Mouse (Mus musculus) liver, embryonic 12.5 days (tissue): ENCODE data around the gene Jak2. TPM values are rescaled to one million over a fixed set of nuclear protein-coding genes. Genes with fewer than 3 reads are reported as not detected.

Source experiments
- ATAC-seq: fragments of 200-750 bp; cut with Nextera tagmentation; 2 replicates; pipeline ENCODE4 v1.8.0; 2017; ENCODE audit warnings: moderate number of reproducible peaks, mild to moderate bottlenecking, moderate library complexity
- H3K27ac ChIP-seq: fragments of 300-500 bp; sonication (generic); 2 replicates; pipeline ENCODE4 v1.5.1; 2016; ENCODE audit warnings: mild to moderate bottlenecking
- H3K27me3 ChIP-seq: fragments of 300-500 bp; sonication (generic); replicated peaks from 2 replicates; pipeline ENCODE4 v1.6.1; 2016; ENCODE audit warnings: mild to moderate bottlenecking, moderate library complexity
- H3K36me3 ChIP-seq: fragments of 300-500 bp; sonication (generic); 2 replicates; pipeline ENCODE4 v1.6.1; 2016; ENCODE audit warnings: mild to moderate bottlenecking, moderate library complexity
- H3K4me1 ChIP-seq: fragments of 300-500 bp; sonication (generic); 2 replicates; pipeline ENCODE4 v1.6.1; 2016
- H3K4me2 ChIP-seq: fragments of 300-500 bp; sonication (generic); 2 replicates; pipeline ENCODE4 v1.6.1; 2016; ENCODE audit warnings: mild to moderate bottlenecking, moderate library complexity
- H3K4me3 ChIP-seq: fragments of 300-500 bp; sonication (generic); 2 replicates; pipeline ENCODE4 v1.5.1; 2016; ENCODE audit warnings: mild to moderate bottlenecking, moderate library complexity
- H3K9ac ChIP-seq: fragments of 300-500 bp; sonication (generic); 2 replicates; pipeline ENCODE4 v1.6.1; 2016; ENCODE audit warnings: mild to moderate bottlenecking, moderate library complexity
- H3K9me3 ChIP-seq: fragments of 300-500 bp; sonication (generic); replicated peaks from 2 replicates; pipeline ENCODE4 v1.6.1; 2016; ENCODE audit warnings: mild to moderate bottlenecking, moderate library complexity
- WGBS: fragments of 180-500 bp; shearing (Covaris S2); methylation state at CpG from one replicate; pipeline ENCODE4 v1.1.7; 2016; ENCODE audit not compliant: insufficient replicate concordance; 5-methylcytosine and 5-hydroxymethylcytosine counted together
- polyA plus RNA-seq: library from polyadenylated mRNA; unstranded; fragments of >200 nt; fragmentation: Nextera tagmentation; extraction: Ambion mirVana; gene quantifications from 2 replicates; pipeline ENCODE4 v1.2.1, GENCODE M21; 2016

Gene Jak2
- polyA plus RNA-seq, 1 experiment from 2014 or later, result 21.1 TPM

DNA sequence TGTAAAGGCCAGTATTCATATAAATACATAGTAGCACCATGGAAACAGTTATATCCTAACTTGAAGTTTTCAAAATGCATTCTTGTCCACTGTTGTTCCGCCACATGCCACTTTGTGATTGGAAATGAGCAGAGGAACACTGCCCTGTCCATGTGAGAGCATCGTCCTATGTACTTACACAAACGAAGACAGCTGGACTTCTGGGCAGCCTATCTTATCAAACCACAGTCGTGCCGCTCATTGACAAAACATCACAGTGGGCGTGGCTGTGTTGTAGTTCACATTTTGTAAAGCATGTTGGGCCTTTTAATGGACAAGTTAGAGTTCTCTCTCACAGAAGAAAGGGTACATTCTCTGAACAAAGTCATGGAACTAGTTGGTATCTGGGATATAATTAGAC is 18.9 kb upstream of the Jak2 start:
- peak; percentile 75 for ATAC-seq
- Histone ChIP-seq H3K9me3 (no peaks in the 10 kb centered on the region), H3K4me1 (peaks cover 52% of the 10 kb centered on the region), H3K9ac (no peak overlapping the region), H3K4me3 (no peak overlapping the region), H3K4me2 (peak overlapping the region; percentile 40), H3K27ac (peak overlapping the region; percentile 67), H3K36me3 (no peaks in the 10 kb centered on the region), H3K27me3 (no peaks in the 10 kb centered on the region)
- 28% methylated on average over 6 of the region's 6 CpGs for WGBS

DNA sequence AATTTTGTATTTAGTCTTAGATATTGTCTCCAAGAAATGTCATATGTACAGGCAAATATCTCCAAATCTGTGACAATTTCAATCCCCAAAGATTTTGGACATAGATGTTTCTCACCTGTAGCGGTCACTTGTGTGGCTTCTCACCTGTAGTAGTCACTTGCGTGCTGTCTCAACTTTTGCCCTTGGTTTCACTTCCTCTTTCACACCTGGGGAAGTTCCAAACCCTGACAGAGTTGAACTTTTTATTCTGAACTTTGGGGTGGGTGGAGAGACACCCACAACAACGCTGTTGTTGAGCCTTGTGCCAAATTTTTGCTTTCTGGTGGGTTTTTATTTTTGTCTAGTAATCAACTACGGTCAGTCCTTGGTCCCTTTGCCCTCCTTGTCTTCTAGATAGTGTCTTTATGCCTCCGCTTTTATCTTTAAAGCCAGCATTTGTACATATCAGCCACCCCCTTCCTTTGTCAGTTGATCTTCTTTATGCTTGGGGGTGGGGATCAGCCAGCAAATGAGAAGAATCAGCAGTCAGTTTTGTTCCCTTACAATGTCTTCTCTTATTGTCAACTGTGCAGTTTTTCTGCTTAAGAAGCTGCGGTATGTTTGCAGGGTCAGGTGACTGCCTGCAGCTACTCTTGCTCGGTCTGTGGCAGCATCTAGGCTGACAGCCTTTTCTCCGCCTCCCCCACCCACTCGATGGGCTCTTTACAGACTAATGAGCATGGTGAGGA is 14.8 kb upstream of the Jak2 start:
- H3K36me3 ChIP-seq, result no peaks in the 10 kb centered on the region
- no peaks in the 10 kb centered on the region for H3K9me3 ChIP-seq
- 28% methylated on average over 9 of the region's 9 CpGs for WGBS
- no peaks in the 10 kb centered on the region for H3K27me3 ChIP-seq
- peak overlapping the region; percentile 48 for H3K9ac ChIP-seq
- H3K4me2 ChIP-seq, result peak overlapping the region; percentile 60
- ATAC-seq, result peak; percentile 63
- H3K4me3 ChIP-seq, result peak overlapping the region; percentile 18
- peaks cover 83% of the 10 kb centered on the region for H3K4me1 ChIP-seq
- H3K27ac ChIP-seq, result peak overlapping the region; percentile 67

DNA sequence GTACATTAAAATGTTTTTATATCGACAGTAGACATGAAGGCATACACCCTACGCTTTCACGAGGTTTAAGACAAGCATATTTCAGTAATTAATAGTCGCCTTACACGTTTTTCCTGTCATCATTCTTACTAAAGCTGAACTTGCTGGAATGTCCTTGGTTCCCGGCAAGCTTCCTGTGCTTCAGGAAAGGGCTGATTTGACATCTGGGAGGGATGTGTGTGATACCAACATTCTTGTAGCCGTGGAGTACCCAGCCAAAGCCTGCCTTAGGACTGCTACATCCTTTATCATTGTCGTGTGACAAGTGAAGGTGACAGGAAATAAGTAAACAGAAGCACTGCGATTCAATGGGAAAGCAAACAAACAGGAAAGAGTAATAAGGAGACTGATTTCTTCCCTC is 13.5 kb upstream of the Jak2 start:
- H3K27me3 ChIP-seq, result no peaks in the 10 kb centered on the region
- H3K9ac ChIP-seq, result 0 out of 2 replicates have a peak overlapping the region, but pooled peaks have one; percentile 2
- no peak overlapping the region for H3K4me3 ChIP-seq
- peaks cover 75% of the 10 kb centered on the region for H3K4me1 ChIP-seq
- no peaks in the 10 kb centered on the region for H3K9me3 ChIP-seq
- no peak for ATAC-seq
- H3K4me2 ChIP-seq, result 0 out of 2 replicates have a peak overlapping the region, but pooled peaks have one; percentile 15
- 34% methylated on average over 9 of the region's 9 CpGs for WGBS
- peak overlapping the region; percentile 46; the same call in 1 of the 2 replicates for H3K27ac ChIP-seq
- no peaks in the 10 kb centered on the region for H3K36me3 ChIP-seq

DNA sequence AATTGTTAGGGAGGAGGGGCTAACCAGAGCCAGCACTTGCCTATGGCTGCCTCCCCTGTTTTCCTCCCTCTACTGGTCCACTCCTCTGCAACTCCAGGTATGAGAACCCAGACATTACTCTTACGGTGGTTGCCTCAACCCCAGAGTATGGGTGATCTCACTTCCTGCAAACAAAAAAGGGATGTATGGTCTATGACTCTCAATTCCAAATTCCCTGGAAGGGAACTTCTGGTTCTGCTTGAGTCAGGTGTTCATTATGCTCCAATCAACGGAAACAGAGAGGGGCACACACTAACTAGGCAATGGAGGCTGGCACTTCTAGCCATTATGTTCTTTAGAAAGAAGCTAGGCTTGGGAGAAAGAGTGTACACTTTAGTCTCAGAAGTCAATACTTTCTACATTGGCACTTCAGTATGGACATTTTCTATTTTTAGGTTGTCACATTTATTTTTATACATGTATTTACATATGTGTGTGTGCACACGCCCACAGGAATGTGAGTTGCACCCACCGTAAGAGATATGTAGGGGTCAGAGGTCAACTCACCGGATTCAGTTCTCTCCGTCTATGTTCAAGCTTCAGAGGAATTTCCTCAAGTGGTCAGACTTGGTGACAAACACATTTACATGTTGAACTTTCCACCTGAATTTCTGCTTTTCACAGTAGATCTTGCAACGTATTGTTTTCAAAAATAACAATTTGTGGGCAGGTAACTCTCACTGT is 12.0 kb upstream of the Jak2 start:
- Histone ChIP-seq H3K9ac (no peak overlapping the region), H3K27ac (no peak overlapping the region), H3K36me3 (no peaks in the 10 kb centered on the region), H3K9me3 (no peaks in the 10 kb centered on the region), H3K4me3 (no peak overlapping the region), H3K4me1 (peaks cover 71% of the 10 kb centered on the region), H3K4me2 (no peak overlapping the region), H3K27me3 (no peaks in the 10 kb centered on the region)
- 69% methylated on average over 7 of the region's 7 CpGs for WGBS
- ATAC-seq, result no peak

DNA sequence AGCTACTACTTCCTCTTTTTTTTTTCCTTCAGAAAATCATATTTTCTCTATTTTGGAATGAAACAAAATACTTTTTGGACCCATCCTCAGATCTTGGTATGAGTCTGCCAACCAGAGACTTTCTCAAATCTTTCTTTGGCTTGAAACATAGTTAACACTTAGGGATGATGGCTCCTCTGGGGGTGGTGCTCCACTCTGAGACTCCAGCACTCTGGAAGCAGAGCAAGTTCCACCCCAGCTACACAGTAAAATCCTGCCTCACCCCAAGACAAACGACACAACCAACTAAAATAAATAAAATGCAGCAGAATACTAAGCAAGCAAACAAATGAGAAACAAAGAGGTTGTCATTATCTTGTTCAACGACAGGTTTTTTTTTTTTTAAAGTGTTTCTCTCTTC is 11.0 kb upstream of the Jak2 start:
- peaks cover 61% of the 10 kb centered on the region for H3K4me1 ChIP-seq
- H3K4me3 ChIP-seq, result no peak overlapping the region
- H3K27ac ChIP-seq, result no peak overlapping the region
- WGBS, result 41% methylated on average over 2 of the region's 2 CpGs
- H3K36me3 ChIP-seq, result no peaks in the 10 kb centered on the region
- H3K9me3 ChIP-seq, result no peaks in the 10 kb centered on the region
- 0 out of 2 replicates have a peak overlapping the region, but pooled peaks have one; percentile 24 for H3K9ac ChIP-seq
- no peak for ATAC-seq
- peak overlapping the region; percentile 63 for H3K4me2 ChIP-seq
- H3K27me3 ChIP-seq, result no peaks in the 10 kb centered on the region

DNA sequence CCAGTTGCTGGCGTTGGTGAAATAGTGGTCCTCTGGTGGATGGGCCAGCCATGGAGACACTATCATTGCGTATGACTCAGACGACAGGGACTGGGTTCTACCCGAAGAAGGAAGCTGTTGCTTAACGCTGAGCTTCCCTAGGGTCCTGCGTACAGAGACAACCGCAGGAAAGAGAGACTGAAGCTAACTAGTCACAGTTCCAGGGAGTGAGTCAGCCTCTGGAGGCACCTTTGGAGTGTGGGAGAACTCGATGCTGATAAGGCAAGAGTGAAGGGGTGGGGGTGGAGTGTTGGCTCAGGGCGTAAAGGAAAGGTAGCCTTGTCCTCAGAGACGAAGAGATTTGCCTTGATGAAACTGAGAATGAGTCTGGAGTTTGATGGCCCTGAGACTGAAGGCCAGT is 10.0 kb upstream of the Jak2 start:
- H3K36me3 ChIP-seq, result no peaks in the 10 kb centered on the region
- H3K27me3 ChIP-seq, result no peaks in the 10 kb centered on the region
- WGBS, result 12% methylated on average over 10 of the region's 10 CpGs
- ATAC-seq, result peak; percentile 92
- H3K9ac ChIP-seq, result peak overlapping the region; percentile 61
- no peaks in the 10 kb centered on the region for H3K9me3 ChIP-seq
- peak overlapping the region; percentile 80 for H3K27ac ChIP-seq
- peak overlapping the region; percentile 34 for H3K4me3 ChIP-seq
- peak overlapping the region; percentile 63 for H3K4me2 ChIP-seq
- peaks cover 52% of the 10 kb centered on the region for H3K4me1 ChIP-seq

DNA sequence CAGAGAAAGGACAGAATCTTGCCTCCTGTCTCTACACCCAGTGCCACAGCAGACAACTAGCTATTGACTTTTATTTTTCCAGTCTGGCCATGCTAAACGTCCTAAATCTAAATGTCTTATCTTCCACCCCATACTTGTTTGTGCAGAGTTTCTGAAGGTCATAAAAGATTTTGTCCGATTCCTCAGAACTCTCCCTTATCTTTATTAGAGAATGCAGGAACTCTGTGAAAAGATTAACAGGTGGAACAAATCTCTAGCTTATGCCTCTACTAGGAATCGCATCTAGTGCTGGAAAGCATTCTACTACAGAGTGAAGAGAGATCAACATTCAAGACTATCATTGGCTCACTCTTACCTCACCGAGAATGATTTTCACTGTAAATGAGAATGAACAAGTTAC is 1.7 kb upstream of the Jak2 start:
- Histone ChIP-seq H3K27ac (no peak overlapping the region), H3K9me3 (no peaks in the 10 kb centered on the region), H3K4me3 (peak overlapping the region; percentile 99), H3K27me3 (no peaks in the 10 kb centered on the region), H3K36me3 (peaks cover 10% of the 10 kb centered on the region), H3K4me1 (peaks cover 39% of the 10 kb centered on the region), H3K4me2 (peak overlapping the region; percentile 74), H3K9ac (no peak overlapping the region; the same call in 1 of the 2 replicates)
- no peak for ATAC-seq
- WGBS, result 27% methylated on average over 4 of the region's 4 CpGs

DNA sequence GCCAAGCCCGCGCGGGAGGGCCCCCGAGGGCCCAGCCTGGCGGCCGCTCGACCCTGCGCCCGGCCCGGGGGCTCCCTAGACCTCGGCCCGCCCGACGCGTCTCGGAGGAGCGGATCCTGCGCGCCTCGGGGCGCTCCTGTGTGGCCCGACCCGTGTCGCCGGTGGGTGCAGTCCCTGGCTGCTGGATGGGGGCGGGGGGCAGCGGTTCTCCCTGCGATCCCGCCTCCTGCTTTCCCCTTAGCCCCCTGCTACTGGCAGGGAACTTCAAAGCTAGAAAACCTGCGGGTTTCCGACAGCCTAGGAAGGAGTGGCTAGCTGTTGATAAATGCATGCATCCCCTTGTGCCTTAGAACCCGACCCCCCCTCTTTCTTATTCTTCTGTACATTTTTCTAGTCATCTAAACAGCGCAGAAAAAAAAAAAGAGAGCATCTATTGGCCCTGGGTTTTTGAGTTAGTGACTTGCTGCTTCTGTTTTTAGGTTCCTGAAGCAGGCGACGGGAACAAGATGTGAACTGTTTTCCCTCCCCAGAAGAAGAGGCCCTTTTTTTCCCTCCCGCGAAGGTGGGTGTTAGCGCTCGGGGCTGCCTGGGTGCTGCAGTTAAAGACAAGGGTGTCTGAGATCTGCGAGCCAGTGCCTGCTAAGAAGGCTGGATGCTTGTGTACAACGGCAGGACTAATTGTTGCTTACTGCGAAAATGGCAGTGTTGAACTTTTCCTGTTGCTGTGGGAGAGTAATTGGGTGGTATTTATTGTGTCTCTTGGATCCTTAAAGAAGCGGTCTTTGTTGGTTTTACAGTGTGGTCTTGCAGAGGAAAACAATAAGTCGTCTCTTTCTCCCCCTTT is 552 bp downstream of the Jak2 start:
- under 1% methylated on average over 44 of the region's 44 CpGs for WGBS
- peak overlapping the region; percentile 100 for H3K9ac ChIP-seq
- H3K4me2 ChIP-seq, result peak overlapping the region; percentile 74

DNA sequence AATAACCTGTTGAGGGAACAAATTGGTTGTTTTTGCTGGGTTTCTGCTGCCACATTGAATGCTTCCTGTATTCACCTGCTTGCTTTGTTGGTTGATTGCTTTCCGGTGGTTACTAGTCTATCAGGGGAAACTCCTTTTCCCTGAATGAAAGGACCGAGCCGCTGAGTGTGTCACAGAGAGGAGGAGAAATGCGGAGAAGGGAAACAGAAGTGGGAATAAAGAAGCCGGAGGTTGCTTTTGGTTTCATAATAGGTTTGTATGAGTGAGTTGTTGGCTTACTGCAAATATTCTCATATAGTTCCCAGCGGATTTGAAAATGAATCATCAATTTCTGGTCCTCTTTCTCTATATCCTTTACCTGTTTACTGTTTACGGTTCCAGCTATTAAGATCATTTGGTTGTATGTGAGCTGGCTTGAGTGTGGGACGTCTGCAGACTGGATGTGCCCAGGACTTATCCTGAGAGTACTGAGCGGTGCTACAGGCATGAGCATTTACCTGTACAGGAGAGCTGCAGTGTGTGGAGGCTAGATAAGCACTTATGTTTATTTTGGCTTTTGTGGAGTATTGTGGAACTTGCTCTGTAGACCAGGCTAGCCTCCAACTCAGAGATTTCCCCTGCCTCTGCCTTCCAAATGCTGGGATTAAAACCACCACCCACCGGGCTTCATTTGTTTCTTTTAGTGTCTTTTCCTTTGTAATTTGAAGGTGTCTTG is 1.4 kb downstream of the Jak2 start:
- peaks cover 26% of the 10 kb centered on the region for H3K36me3 ChIP-seq
- peak overlapping the region; percentile 100 for H3K27ac ChIP-seq
- H3K4me3 ChIP-seq, result peak overlapping the region; percentile 99
- H3K4me2 ChIP-seq, result peak overlapping the region; percentile 74
- H3K27me3 ChIP-seq, result no peaks in the 10 kb centered on the region
- peak overlapping the region; percentile 100 for H3K9ac ChIP-seq
- peak; percentile 9; the same call in 1 of the 2 replicates for ATAC-seq
- H3K4me1 ChIP-seq, result peaks cover 52% of the 10 kb centered on the region
- WGBS, result 11% methylated on average over 10 of the region's 10 CpGs
- no peaks in the 10 kb centered on the region for H3K9me3 ChIP-seq

More for the DNA sequence above, 552 bp downstream of the Jak2 start:
- H3K27ac ChIP-seq, result peak overlapping the region; percentile 100
- H3K4me3 ChIP-seq, result peak overlapping the region; percentile 99
- H3K4me1 ChIP-seq, result peaks cover 50% of the 10 kb centered on the region
- H3K9me3 ChIP-seq, result no peaks in the 10 kb centered on the region
- H3K36me3 ChIP-seq, result peaks cover 25% of the 10 kb centered on the region
- H3K27me3 ChIP-seq, result no peaks in the 10 kb centered on the region
- ATAC-seq, result peak; percentile 43

DNA sequence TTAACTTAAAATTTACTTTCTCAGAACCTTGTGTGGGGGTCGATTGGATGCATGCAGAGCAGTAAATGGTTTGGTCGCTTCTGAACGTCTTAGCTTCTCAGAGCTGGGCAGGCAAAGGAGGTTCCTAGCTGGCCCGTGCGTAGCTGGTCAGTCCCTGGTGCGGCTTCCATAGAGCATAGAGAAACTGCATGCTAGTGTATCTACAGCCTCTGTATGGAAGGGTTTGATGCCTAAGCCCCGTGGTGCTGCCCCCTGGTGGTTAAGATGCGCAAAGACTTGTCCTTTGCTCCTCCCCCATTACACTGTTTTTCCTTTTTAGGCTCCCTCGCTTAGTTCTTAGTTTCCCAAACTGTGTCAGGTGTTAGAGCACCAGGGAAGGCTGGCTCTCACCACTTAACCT is 2.1 kb downstream of the Jak2 start:
- WGBS, result 1% methylated on average over 9 of the region's 9 CpGs
- H3K27me3 ChIP-seq, result no peaks in the 10 kb centered on the region
- peak overlapping the region; percentile 74 for H3K4me2 ChIP-seq
- peak overlapping the region; percentile 100 for H3K9ac ChIP-seq
- ATAC-seq, result peak; percentile 60
- peak overlapping the region; percentile 99 for H3K4me3 ChIP-seq
- peak overlapping the region; percentile 100 for H3K27ac ChIP-seq
- H3K36me3 ChIP-seq, result peaks cover 33% of the 10 kb centered on the region
- no peaks in the 10 kb centered on the region for H3K9me3 ChIP-seq
- H3K4me1 ChIP-seq, result peaks cover 45% of the 10 kb centered on the region

DNA sequence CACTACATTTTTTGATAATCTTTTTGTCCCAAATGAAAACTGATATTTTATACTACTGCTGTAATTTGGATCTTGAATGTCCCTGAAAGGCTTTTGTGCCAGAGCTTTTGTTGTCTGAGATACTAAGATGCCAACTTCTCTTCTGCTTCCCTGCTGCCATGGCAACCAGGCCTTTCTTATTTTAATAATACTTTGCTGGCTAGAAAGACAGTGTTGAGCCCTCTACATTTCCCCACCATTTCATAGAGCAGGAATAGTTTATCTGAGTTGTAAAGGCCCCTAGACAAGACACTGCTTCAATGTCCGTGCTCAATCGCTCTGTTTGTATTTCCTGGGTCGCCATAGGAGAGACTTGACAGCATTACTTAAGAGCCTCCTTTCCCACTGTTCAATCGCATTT is 3.0 kb downstream of the Jak2 start:
- 70% methylated on average over 4 of the region's 4 CpGs for WGBS
- peak overlapping the region; percentile 79 for H3K27ac ChIP-seq
- H3K4me1 ChIP-seq, result peaks cover 36% of the 10 kb centered on the region
- no peaks in the 10 kb centered on the region for H3K27me3 ChIP-seq
- peaks cover 39% of the 10 kb centered on the region for H3K36me3 ChIP-seq
- peak overlapping the region; percentile 99 for H3K4me3 ChIP-seq
- peak overlapping the region; percentile 74 for H3K4me2 ChIP-seq
- ATAC-seq, result no peak
- H3K9me3 ChIP-seq, result no peaks in the 10 kb centered on the region
- peak overlapping the region; percentile 100 for H3K9ac ChIP-seq
